Mouse (Mus musculus) kidney, postnatal 0 days (tissue): ENCODE results near the gene A630023A22Rik. TPM values are rescaled to one million over a fixed set of nuclear protein-coding genes. Genes with fewer than 3 reads are reported as not detected.
A peak's percentile ranks its signal among the peaks of the same experiment; 100 is the strongest.

Source experiments
- ATAC-seq: fragments of 200-750 bp; cut with Nextera tagmentation; replicated peaks from 2 replicates; pipeline ENCODE4 v1.8.0; 2017; ENCODE audit warnings: low read depth, moderate number of reproducible peaks, moderate TSS enrichment, moderate library complexity; ENCODE audit not compliant: low FRiP score
- DNase-seq: peaks from one replicate; pipeline ENCODE4 v3.0.0-alpha.2; 2016; ENCODE audit warnings: low spot score
- H3K27ac ChIP-seq: fragments of 300-500 bp; sonication (generic); 2 replicates; pipeline ENCODE4 v1.5.1; 2014; ENCODE audit warnings: mild to moderate bottlenecking
- H3K27me3 ChIP-seq: fragments of 300-500 bp; sonication (generic); 2 replicates; pipeline ENCODE4 v1.6.1; 2014; ENCODE audit warnings: low read length, mixed read lengths; ENCODE audit not compliant: insufficient read depth
- H3K36me3 ChIP-seq: fragments of 300-500 bp; sonication (generic); 2 replicates; pipeline ENCODE4 v1.6.1; 2014; ENCODE audit warnings: low read length, mixed read lengths; ENCODE audit not compliant: insufficient read depth
- H3K4me1 ChIP-seq: fragments of 300-500 bp; sonication (generic); replicated peaks from 2 replicates; pipeline ENCODE4 v1.6.1; 2014; ENCODE audit warnings: antibody characterized with exemption, low read length, mixed read lengths; ENCODE audit not compliant: insufficient read depth
- H3K4me2 ChIP-seq: fragments of 300-500 bp; sonication (generic); 2 replicates; pipeline ENCODE4 v1.6.1; 2014; ENCODE audit warnings: mild to moderate bottlenecking, low read length, moderate library complexity, mixed read lengths
- H3K4me3 ChIP-seq: fragments of 300-500 bp; sonication (generic); replicated peaks from 2 replicates; pipeline ENCODE4 v1.5.1; 2014; ENCODE audit warnings: low read depth, low read length
- H3K9ac ChIP-seq: fragments of 300-500 bp; sonication (generic); 2 replicates; pipeline ENCODE4 v1.6.1; 2014; ENCODE audit warnings: low read depth, low read length
- H3K9me3 ChIP-seq: fragments of 300-500 bp; sonication (generic); replicated peaks from 2 replicates; pipeline ENCODE4 v1.6.1; 2016; ENCODE audit warnings: low read length, inconsistent platforms, mixed read lengths
- CTCF ChIP-seq: IDR thresholded peaks from 2 replicates; pipeline ENCODE4 v1.5.1; 2016; ENCODE audit warnings: antibody characterized with exemption, low read depth, mild to moderate bottlenecking, moderate library complexity
- WGBS: fragments of 180-500 bp; shearing (Covaris S2); extraction: QIAGEN DNeasy Blood & Tissue Kit; methylation state at CpG from one replicate; pipeline ENCODE4 v1.1.7; 2014; 5-methylcytosine and 5-hydroxymethylcytosine counted together
- polyA plus RNA-seq: library from polyadenylated mRNA; unstranded; fragments of >200 nt; fragmentation: Nextera tagmentation; extraction: Ambion mirVana; gene quantifications from 2 replicates; pipeline ENCODE4 v1.2.1, GENCODE M21; 2015

A630023A22Rik gene
- polyA plus RNA-seq, 1 experiment from 2014 or later = not detected

GRCm38 (mm10) chr14:34131216-34131615 is 28.7 kb upstream of the A630023A22Rik start:
- Histone ChIP-seq H3K27me3 (no peaks in the 10 kb centered on the region), H3K9ac (no peak overlapping the region), H3K4me3 (no peak overlapping the region), H3K9me3 (no peaks in the 10 kb centered on the region), H3K27ac (no peak overlapping the region), H3K4me1 (no peaks in the 10 kb centered on the region), H3K4me2 (no peak overlapping the region), H3K36me3 (no peaks in the 10 kb centered on the region)
- no peak for TF ChIP-seq CTCF
- ATAC-seq (no peak), DNase-seq (no peak)
- 47% methylated on average over 6 of the region's 6 CpGs for WGBS

DNA sequence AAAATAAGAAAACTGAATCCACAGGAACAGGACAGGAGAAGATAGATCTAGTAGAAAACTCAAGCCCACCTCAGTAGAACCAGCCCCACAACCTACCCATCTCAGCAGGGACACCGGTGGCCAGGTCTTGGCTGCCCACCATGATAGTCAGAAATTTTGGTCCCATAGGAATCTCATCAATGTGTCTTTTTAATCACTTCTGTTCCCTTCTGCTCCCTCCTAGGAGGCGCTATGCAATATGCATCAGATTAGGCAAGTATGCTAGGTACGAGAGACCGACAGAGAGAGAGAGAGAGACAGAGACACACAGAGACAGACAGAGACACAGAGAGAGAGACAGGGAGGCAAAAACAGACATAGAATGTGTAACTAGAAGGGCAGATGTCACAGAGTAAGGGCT is 19.1 kb upstream of the A630023A22Rik start:
- H3K36me3 ChIP-seq = no peaks in the 10 kb centered on the region
- no peak overlapping the region for H3K27ac ChIP-seq
- 95% methylated on average over 4 of the region's 4 CpGs for WGBS
- DNase-seq = no peak
- H3K4me1 ChIP-seq = no peaks in the 10 kb centered on the region; the same call in 1 of the 2 replicates
- no peaks in the 10 kb centered on the region for H3K27me3 ChIP-seq
- H3K4me2 ChIP-seq = no peak overlapping the region
- no peak for ATAC-seq
- no peak overlapping the region for H3K4me3 ChIP-seq
- no peaks in the 10 kb centered on the region for H3K9me3 ChIP-seq
- TF ChIP-seq CTCF = no peak
- no peak overlapping the region for H3K9ac ChIP-seq

- Histone ChIP-seq H3K9ac (no peak overlapping the region), H3K4me1 (no peaks in the 10 kb centered on the region; the same call in 1 of the 2 replicates), H3K4me2 (no peak overlapping the region), H3K4me3 (no peak overlapping the region), H3K36me3 (no peaks in the 10 kb centered on the region), H3K27me3 (no peaks in the 10 kb centered on the region), H3K9me3 (no peaks in the 10 kb centered on the region), H3K27ac (no peak overlapping the region)
- no peak for TF ChIP-seq CTCF
- ATAC-seq (peak; percentile 54), DNase-seq (peak; percentile 62)
- 45% methylated on average over 3 of the region's 3 CpGs for WGBS
These were observed 18.4 kb upstream of the A630023A22Rik start for GRCm38 (mm10) chr14:34120923-34121351.

GRCm38 (mm10) chr14:34120016-34120910 is 17.7 kb upstream of the A630023A22Rik start:
- Histone ChIP-seq H3K9ac (no peak overlapping the region), H3K27me3 (no peaks in the 10 kb centered on the region), H3K9me3 (no peaks in the 10 kb centered on the region), H3K4me2 (no peak overlapping the region), H3K4me3 (no peak overlapping the region), H3K4me1 (no peaks in the 10 kb centered on the region; the same call in 1 of the 2 replicates), H3K27ac (no peak overlapping the region), H3K36me3 (no peaks in the 10 kb centered on the region)
- TF ChIP-seq CTCF = no peak
- peak; percentile 85 for ATAC-seq
- WGBS = 27% methylated on average over 12 of the region's 12 CpGs
- peak; percentile 81 for DNase-seq

GRCm38 (mm10) chr14:34119046-34119723 is 16.6 kb upstream of the A630023A22Rik start:
- H3K27ac ChIP-seq = no peak overlapping the region
- no peak for TF ChIP-seq CTCF
- no peak overlapping the region for H3K4me2 ChIP-seq
- no peak overlapping the region for H3K9ac ChIP-seq
- ATAC-seq (no peak), DNase-seq (no peak)
- H3K4me1 ChIP-seq = no peaks in the 10 kb centered on the region; the same call in 1 of the 2 replicates
- H3K36me3 ChIP-seq = no peaks in the 10 kb centered on the region
- no peaks in the 10 kb centered on the region for H3K27me3 ChIP-seq
- 51% methylated on average over 7 of the region's 7 CpGs for WGBS
- no peak overlapping the region for H3K4me3 ChIP-seq
- no peaks in the 10 kb centered on the region for H3K9me3 ChIP-seq

GRCm38 (mm10) chr14:34114311-34114710 is 11.8 kb upstream of the A630023A22Rik start:
- Histone ChIP-seq H3K27ac (no peak overlapping the region), H3K4me1 (no peaks in the 10 kb centered on the region; the same call in 1 of the 2 replicates), H3K36me3 (no peaks in the 10 kb centered on the region), H3K4me2 (no peak overlapping the region), H3K27me3 (no peaks in the 10 kb centered on the region), H3K4me3 (no peak overlapping the region), H3K9me3 (no peaks in the 10 kb centered on the region), H3K9ac (no peak overlapping the region)
- DNase-seq (no peak), ATAC-seq (no peak)
- 87% methylated on average over 4 of the region's 4 CpGs for WGBS
- TF ChIP-seq CTCF = no peak
